Mouse (Mus musculus) liver, embryonic 18 days (tissue): ENCODE results near the gene Hdac10. TPM values are rescaled to one million over a fixed set of nuclear protein-coding genes. Genes with fewer than 3 reads are reported as not detected.

Experiments used
- polyA plus RNA-seq: library from polyadenylated mRNA; depleted of rRNA; stranded (reverse); fragments of >200 nt; gene quantifications from 2 replicates; pipeline ENCODE4 v1.2.3, GENCODE M21; 2012; rRNA removed

Gene Hdac10
- 9.1 and 9.7 TPM in 2 replicates for polyA plus RNA-seq

DNA sequence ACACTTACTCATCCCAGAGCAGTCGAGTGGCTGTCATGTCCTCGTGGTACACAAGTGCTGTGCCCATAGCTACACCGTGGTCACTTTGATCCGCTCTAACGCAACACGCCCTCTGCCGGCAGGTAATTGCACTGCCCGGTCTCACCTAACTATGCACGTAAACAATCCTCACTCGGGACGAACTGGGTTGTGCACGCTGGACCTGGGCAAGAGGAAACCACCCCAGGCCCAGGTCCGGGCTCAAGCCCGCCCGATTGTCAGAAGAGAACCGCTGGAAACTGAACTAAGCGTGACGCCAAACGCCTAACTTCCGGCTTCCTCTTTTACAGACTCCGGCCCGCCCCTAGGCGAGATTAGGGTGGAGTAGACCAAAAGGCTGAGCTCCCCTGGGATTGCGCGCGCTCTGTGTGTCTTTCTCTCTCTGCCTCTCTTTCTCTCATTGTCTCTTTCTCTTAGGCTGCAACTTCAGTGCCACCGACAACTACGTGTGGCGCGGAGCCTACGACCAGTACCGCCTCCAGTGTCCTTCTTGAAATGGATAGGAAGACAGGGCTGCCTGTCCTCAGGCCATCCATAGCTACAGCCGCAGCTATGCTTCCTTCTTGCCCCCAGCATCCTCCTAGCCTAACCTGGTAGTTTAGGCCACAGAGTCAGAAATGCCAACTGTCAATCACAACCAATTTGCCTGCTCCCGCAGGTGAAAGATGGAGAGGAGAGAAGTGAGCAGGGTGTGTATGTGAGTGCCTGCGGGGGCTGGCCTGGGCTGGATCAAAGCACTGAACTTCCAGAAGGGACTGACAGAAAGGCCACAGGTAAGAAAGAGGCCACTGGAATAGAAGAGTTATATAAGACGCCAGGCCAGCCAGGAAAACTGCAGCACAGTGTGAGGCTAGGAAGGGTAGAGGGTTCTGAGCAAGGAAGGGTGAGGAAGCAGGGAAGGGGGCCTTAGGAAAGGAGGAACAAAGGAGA, at the start of gene Hdac10:
Gene Hdac10 (minus strand): TSS at position 319 of the 969 bp plus-strand sequence.

DNA sequence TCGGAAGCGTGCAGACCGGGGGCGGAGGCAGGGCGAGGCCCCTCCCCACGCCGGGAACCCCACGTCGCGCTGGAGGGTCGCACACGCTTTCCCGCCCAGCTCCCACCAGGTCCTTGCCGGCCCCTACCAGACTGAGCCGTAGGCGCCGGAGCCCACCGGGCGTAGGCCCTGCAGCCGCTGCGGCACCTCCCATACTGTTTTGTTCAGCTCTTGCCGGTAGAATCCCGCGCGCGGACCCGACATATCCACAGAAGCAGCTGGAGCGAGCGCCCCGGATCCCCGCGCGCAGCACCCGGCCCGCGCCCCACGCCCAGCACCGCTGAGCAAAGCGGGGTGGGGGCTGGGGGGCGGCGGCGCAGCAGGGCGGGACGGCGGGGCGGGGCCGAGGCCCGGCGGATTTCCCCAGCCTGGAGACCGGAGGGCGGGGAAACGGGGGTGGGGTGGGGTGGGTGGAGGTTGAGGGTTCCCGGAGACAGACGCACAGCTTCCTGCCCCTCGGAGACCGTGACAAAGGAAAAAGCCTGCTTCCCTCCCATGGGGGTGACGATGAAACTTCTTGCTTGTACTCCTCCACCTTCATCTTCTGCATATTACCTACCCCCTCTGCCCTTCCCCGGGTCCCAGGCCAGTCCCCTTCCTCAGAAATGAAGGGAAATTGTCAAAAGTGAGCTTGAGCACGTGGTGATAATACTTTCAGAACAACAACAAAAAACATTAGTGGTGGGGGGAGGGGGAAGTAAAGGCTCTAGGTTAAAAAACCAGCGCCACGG, 21.0 kb upstream of the Hdac10 start, which contains the start of gene Mapk11:
Gene Mapk11 (minus strand): TSS at position 358 of the 770 bp plus-strand sequence.

DNA sequence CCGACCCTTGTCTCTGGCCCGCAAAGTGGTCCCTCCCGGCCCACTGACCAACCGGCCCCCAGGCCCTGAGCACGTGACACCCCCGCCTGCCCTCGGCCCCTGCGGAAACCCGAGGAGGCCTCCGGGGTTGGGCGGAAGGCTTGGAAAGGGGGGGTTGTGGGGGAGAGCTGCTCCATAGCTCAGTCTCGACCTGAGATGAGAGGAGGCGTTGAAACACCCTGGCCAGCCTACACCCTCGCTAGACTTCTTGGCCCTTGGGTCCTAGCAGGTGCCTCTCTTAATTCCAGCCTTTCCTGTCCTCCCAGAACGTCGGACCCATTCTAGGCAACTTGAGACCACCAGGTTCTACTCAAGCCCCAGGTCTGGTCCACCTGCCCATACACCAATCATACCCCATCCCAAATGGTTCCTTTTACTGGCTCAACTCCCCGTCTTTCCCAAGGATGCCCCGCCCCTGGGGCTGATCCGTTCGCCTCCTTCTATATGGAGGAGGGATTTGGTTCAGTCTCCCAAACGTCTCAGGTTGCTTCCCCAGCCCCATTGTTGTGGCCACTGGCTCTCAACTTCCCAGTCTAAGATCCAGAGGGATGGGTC, 12.3 kb upstream of the Hdac10 start, which contains the start of gene Mapk12:
Gene Mapk12 (minus strand): TSS at position 45 of the 594 bp plus-strand sequence.

DNA sequence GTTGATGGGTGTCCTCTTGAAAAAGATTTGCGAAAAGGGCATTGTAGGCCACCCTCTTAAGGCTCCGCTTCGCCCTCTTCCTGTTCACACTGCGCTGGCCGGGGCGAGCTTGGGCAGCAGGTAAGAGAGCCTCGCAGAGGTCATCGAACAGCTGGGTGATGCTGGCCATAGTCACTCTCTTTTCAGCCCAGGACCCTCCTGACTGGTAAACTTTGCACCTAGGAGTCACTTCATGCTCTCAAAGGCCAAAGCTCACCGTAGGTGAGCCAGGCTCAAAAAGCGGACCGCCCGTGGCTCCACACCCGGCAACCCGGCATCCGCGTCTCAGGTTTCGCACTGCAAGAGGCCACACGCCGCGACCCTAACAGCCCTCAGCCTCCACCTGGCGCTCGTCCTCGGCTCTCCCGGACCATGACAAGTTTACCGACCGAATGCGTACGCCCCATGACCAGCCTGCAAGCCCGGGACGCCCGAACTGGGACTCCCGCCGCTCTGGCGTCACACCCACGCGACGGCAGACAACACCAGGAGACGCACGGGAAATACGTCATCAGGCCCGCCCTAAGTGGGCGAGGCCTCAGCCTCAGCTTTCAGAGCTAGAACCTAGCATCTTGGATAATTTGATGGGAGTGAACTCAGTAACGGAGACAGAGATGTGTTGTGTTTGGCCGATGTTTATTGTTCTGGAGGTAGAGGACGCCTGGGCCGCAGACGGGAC, 5.7 kb downstream of the Hdac10 start, which contains the start of gene Tubgcp6:
Gene Tubgcp6 (minus strand): TSS at position 464 of the 718 bp plus-strand sequence.

DNA sequence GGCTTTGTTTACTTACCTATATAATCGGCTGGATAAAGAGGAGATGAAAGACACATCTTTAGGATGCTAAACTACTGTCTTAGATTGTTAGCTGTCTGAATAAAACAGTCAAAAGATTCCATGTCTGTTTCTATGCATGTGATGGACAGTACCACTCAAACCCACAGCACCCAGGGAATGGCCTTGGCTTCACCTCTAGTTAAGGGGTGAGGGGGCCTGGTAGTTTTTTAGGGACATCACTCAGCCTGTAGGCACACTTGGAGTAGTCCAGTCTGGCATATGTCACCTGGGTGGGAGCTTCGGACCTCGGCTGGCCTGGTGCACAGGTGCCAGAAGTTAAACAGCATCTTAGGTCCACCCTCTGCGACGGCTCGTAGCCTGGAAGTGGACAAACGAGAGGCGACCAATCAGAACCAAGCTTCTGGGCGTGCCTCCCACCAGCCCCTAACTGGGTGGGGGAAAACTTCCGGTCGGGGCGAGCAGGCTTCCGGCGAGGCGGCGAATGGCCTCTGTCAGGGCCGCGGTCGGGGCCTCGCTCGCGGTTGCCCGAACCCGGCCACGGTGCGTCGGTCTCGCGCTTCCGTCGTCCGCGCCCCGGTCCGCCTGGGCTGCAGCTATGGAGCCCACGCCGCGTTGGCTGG, 39.8 kb downstream of the Hdac10 start, which contains the start of gene Selenoo:
Gene Selenoo (plus strand): TSS at position 478 of the 641 bp plus-strand sequence.

DNA sequence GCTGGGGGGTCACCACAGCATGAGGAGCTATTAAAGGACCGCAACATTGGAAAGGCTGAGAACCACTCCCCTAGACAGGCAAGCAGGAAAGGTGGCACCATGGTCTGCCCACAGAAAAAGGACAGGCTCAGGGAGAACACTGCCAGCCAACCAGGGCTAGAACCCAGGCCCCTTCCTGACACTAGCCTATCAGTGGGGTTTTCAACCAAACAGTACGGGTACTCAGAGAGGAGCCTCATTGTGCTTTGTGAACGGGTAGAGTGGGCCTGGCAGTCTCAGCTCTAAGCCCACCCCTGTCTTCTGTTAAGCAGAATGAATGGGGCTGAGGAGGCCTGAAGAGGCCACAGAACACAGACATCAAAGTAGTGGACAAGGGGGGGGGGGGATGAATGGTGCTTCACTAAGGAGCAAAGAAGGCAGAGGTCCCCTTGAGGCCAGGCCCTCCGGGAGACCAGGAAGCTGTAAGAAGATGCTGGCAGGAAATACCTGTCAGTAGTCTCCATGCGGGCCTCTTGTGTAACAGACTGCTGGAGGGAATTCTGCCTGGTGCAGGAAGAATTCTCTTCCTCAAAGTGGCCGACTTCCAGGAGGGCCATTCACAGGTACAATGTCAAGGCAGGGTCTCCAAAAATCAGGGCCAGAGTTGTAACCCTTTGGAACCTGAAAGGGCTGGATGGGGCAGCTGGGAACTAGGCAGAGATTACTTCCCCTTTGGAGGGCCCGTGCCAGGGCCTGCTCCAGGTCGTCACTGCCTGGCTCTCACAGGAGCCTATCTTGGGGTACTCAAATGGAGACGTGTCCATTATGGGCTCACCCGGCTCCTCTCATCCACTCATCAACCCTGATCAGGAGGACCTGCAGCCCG, 53.7 kb downstream of the Hdac10 start, which contains the start of gene Trabd:
Gene Trabd (plus strand): TSS at position 512 of the 865 bp plus-strand sequence.

Other genes starting within 250 kb of the Hdac10 start
- 0.04 and 0.09 TPM in 2 replicates for gene Ttll8, start 174.3 kb downstream of the Hdac10 start, polyA plus RNA-seq
- not detected in 2 replicates for gene Mlc1, start 149.7 kb downstream of the Hdac10 start, polyA plus RNA-seq
- 0.01 TPM in 1 of 2 replicates, not detected in the other for gene Mov10l1, start 145.8 kb downstream of the Hdac10 start, polyA plus RNA-seq
- not detected in 2 replicates for gene Panx2, start 69.0 kb downstream of the Hdac10 start, polyA plus RNA-seq
- 21.5 and 25.2 TPM in 2 replicates for gene Trabd, start 53.6 kb downstream of the Hdac10 start, polyA plus RNA-seq
- 22.4 and 25.8 TPM in 2 replicates for gene Selenoo, start 39.6 kb downstream of the Hdac10 start, polyA plus RNA-seq
- gene Tubgcp6, start 5.6 kb downstream of the Hdac10 start, polyA plus RNA-seq, result 6.5 and 8.5 TPM in 2 replicates
- 3.5 and 4.5 TPM in 2 replicates for gene Mapk12, start 12.0 kb upstream of the Hdac10 start, polyA plus RNA-seq
- gene Mapk11, start 20.9 kb upstream of the Hdac10 start, polyA plus RNA-seq, result 1.3 TPM in 2 replicates
- 37.7 and 44.3 TPM in 2 replicates for gene Plxnb2, start 52.1 kb upstream of the Hdac10 start, polyA plus RNA-seq
- gene Dennd6b, start 67.8 kb upstream of the Hdac10 start, polyA plus RNA-seq, result 5.4 and 6.4 TPM in 2 replicates
- 13.5 and 14.0 TPM in 2 replicates for gene Ppp6r2, start 82.9 kb upstream of the Hdac10 start, polyA plus RNA-seq
- gene Sbf1, start 186.6 kb upstream of the Hdac10 start, polyA plus RNA-seq, result 26.2 and 28.5 TPM in 2 replicates
- gene Adm2, start 194.0 kb upstream of the Hdac10 start, polyA plus RNA-seq, result 10.3 and 11.8 TPM in 2 replicates
- 12.7 and 15.7 TPM in 2 replicates for gene Miox, start 205.7 kb upstream of the Hdac10 start, polyA plus RNA-seq
- gene Lmf2, start 227.0 kb upstream of the Hdac10 start, polyA plus RNA-seq, result 9.9 and 11.9 TPM in 2 replicates
- 51.8 and 56.2 TPM in 2 replicates for gene Ncaph2, start 227.0 kb upstream of the Hdac10 start, polyA plus RNA-seq
- 21.4 and 21.6 TPM in 2 replicates for gene Sco2, start 245.1 kb upstream of the Hdac10 start, polyA plus RNA-seq
- gene Tymp, start 248.3 kb upstream of the Hdac10 start, polyA plus RNA-seq, result 1.3 and 1.6 TPM in 2 replicates